Mouse (Mus musculus): Measurements from ENCODE around the gene Zdhhc14.
A peak's percentile ranks its signal among the peaks of the same experiment; 100 is the strongest.

- TF ChIP-seq CTCF (IDR thresholded peaks at IDR 0.05; ENCODE audit: control insufficient read depth, insufficient read depth, insufficient read length), result no peak
- no peak for TF ChIP-seq MYOG (IDR thresholded peaks at IDR 0.05; ENCODE audit: control insufficient read depth, extremely low read depth, insufficient read length)
- TF ChIP-seq CEBPB (IDR thresholded peaks at IDR 0.05; ENCODE audit: low read depth), result peak; percentile 22
- TF ChIP-seq FOSL1 (IDR thresholded peaks at IDR 0.05; ENCODE audit: insufficient read depth, low read length, poor library complexity, severe bottlenecking), result no peak
These were observed 271.9 kb downstream of the Zdhhc14 start for GRCm38 (mm10) chr17:5764270-5764669.

All from C2C12 (cell line).